Mouse (Mus musculus) heart, postnatal 0 days (tissue): Measurements from ENCODE around the gene Vezt.

ENCODE experiments used
- CTCF ChIP-seq: IDR thresholded peaks from 2 replicates; pipeline ENCODE4 v1.5.1; 2016; ENCODE audit warnings: antibody characterized with exemption, control low read depth, low read depth
- EP300 ChIP-seq: IDR thresholded peaks from 2 replicates; pipeline ENCODE4 v1.6.1; 2016; ENCODE audit warnings: antibody characterized with exemption, low read depth

GRCm38 (mm10) chr10:94036375-94036758 lies 750 bp upstream of the Vezt start:
- TF ChIP-seq CTCF (no peak), EP300 (no peak)
